Mouse (Mus musculus) lung, embryonic 14.5 days (tissue): ENCODE data around the gene Cyp1a2. TPM values are rescaled to one million over a fixed set of nuclear protein-coding genes. Genes with fewer than 3 reads are reported as not detected.

Experiments used
- ATAC-seq: fragments of 200-750 bp; cut with Nextera tagmentation; 2 replicates; pipeline ENCODE4 v1.8.0; 2017; ENCODE audit warnings: mild to moderate bottlenecking, moderate TSS enrichment, moderate library complexity; ENCODE audit not compliant: insufficient read depth
- DNase-seq: peaks from one replicate; pipeline ENCODE4 v3.0.0-alpha.2; 2015
- H3K27ac ChIP-seq: fragments of 300-500 bp; sonication (generic); 2 replicates; pipeline ENCODE4 v1.5.1; 2014; ENCODE audit warnings: low read depth, mild to moderate bottlenecking, moderate library complexity
- H3K27me3 ChIP-seq: fragments of 300-500 bp; sonication (generic); 2 replicates; pipeline ENCODE4 v1.6.1; 2014; ENCODE audit warnings: low read length, control low read depth; ENCODE audit not compliant: insufficient read depth
- H3K36me3 ChIP-seq: fragments of 300-500 bp; sonication (generic); 2 replicates; pipeline ENCODE4 v1.6.1; 2014; ENCODE audit warnings: control low read depth; ENCODE audit not compliant: insufficient read depth
- H3K4me1 ChIP-seq: fragments of 300-500 bp; sonication (generic); 2 replicates; pipeline ENCODE4 v1.6.1; 2014; ENCODE audit warnings: antibody characterized with exemption, control low read depth; ENCODE audit not compliant: insufficient read depth
- H3K4me2 ChIP-seq: fragments of 300-500 bp; sonication (generic); 2 replicates; pipeline ENCODE4 v1.6.1; 2014; ENCODE audit warnings: mild to moderate bottlenecking
- H3K4me3 ChIP-seq: fragments of 300-500 bp; sonication (generic); 2 replicates; pipeline ENCODE4 v1.5.1; 2014; ENCODE audit warnings: low read depth, low read length
- H3K9ac ChIP-seq: fragments of 300-500 bp; sonication (generic); 2 replicates; pipeline ENCODE4 v1.6.1; 2014
- H3K9me3 ChIP-seq: fragments of 300-500 bp; sonication (generic); 2 replicates; pipeline ENCODE4 v1.6.1; 2016; ENCODE audit warnings: low read depth, low read length, control low read depth
- CTCF ChIP-seq: IDR thresholded peaks from 2 replicates; pipeline ENCODE4 v1.5.1; 2016; ENCODE audit warnings: antibody characterized with exemption, low read depth
- WGBS: fragments of 180-500 bp; shearing (Covaris S2); extraction: QIAGEN DNeasy Blood & Tissue Kit; methylation state at CpG from one replicate; pipeline ENCODE4 v1.1.7; 2014; 5-methylcytosine and 5-hydroxymethylcytosine counted together
- polyA plus RNA-seq: library from polyadenylated mRNA; unstranded; fragments of >200 nt; fragmentation: Nextera tagmentation; extraction: Ambion mirVana; gene quantifications from 2 replicates; pipeline ENCODE4 v1.2.1, GENCODE M21; 2014

Cyp1a2 gene
- polyA plus RNA-seq, 1 experiment from 2014 or later, result not detected

- H3K9me3 ChIP-seq, result no peaks in the 10 kb centered on the region
- WGBS, result 1% methylated on average over 42 of the region's 42 CpGs
- H3K9ac ChIP-seq, result peak overlapping the region; percentile 25; the same call in 1 of the 2 replicates
- TF ChIP-seq CTCF, result no peak
- ATAC-seq, result no peak; the same call in 1 of the 2 replicates
- peak; percentile 20 for DNase-seq
- no peaks in the 10 kb centered on the region for H3K36me3 ChIP-seq
- H3K27ac ChIP-seq, result no peak overlapping the region
- H3K27me3 ChIP-seq, result peaks cover 30% of the 10 kb centered on the region
- peak overlapping the region; percentile 72 for H3K4me2 ChIP-seq
- peak overlapping the region; percentile 36 for H3K4me3 ChIP-seq
- peaks cover 9% of the 10 kb centered on the region; the same call in 1 of the 2 replicates for H3K4me1 ChIP-seq
Observed at GRCm38 (mm10) chr9:57696380-57697285, 13.1 kb upstream of the Cyp1a2 start.

GRCm38 (mm10) chr9:57694108-57694507 lies 10.6 kb upstream of the Cyp1a2 start:
- WGBS, result 81% methylated on average over 2 of the region's 2 CpGs
- TF ChIP-seq CTCF, result no peak
- Histone ChIP-seq H3K9ac (no peak overlapping the region), H3K27ac (no peak overlapping the region), H3K4me1 (peaks cover 9% of the 10 kb centered on the region; the same call in 1 of the 2 replicates), H3K27me3 (peaks cover 30% of the 10 kb centered on the region), H3K4me2 (no peak overlapping the region), H3K36me3 (no peaks in the 10 kb centered on the region), H3K4me3 (no peak overlapping the region), H3K9me3 (no peaks in the 10 kb centered on the region)
- ATAC-seq (no peak), DNase-seq (peak; percentile 13)

DNA sequence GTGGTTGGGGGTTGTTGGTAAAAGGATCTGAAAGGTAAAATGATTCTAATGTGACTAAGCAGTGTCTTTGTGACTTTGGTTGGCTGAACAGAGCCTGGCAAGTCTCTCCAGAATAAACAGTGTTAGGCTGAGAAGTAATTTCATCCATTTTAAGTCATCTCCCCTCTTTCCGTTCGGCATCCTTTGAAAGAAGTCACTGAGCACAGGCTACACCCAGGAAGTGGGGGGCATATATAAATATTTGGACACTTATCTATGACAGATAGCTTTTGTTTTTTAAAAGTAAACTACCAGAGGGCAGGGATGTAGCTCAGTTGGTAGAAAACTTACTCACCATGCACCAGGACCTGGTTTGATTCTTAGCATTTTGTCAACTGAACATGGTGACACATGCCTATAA lies 5.1 kb upstream of the Cyp1a2 start:
- Histone ChIP-seq H3K9me3 (no peaks in the 10 kb centered on the region), H3K4me3 (no peak overlapping the region), H3K27me3 (no peaks in the 10 kb centered on the region), H3K36me3 (no peaks in the 10 kb centered on the region), H3K9ac (no peak overlapping the region), H3K4me2 (no peak overlapping the region), H3K4me1 (no peaks in the 10 kb centered on the region), H3K27ac (no peak overlapping the region)
- DNase-seq, result no peak
- ATAC-seq, result no peak
- WGBS, result 38% methylated on average over 2 of the region's 2 CpGs
- no peak for TF ChIP-seq CTCF

DNA sequence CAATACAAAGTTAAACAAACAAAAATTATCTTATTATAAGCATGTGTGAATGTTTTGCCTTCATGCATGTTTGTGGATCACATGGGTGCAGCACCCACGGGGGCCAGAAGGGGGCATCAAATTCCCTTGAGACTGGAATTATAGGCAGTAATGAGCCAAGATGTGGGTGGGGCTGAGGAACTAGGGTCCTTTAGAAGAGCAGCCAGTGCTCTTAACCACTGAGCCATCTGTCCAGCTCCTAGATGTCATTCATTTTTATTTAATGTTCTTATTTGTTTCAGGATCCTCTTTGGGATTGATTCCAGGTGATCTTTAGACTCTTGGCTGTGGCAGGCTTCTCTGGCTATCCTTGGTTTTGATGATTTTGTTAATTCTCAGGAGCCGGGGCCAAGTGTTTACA lies 4.7 kb upstream of the Cyp1a2 start:
- peak; percentile 58 for TF ChIP-seq CTCF
- peak; percentile 45 for DNase-seq
- WGBS, result 33% methylated on average over 2 of the region's 2 CpGs

GRCm38 (mm10) chr9:57687751-57688150 lies 4.2 kb upstream of the Cyp1a2 start, which contains the start of gene Cyp1a1:
Gene Cyp1a1 (plus strand): TSS chr9:57687928.
- WGBS, result 74% methylated on average over 2 of the region's 2 CpGs
- no peaks in the 10 kb centered on the region for H3K27me3 ChIP-seq
- H3K4me2 ChIP-seq, result no peak within 1 kb of the TSS
- H3K4me1 ChIP-seq, result no peaks in the 10 kb centered on the region
- no peak within 1 kb of the TSS for H3K9ac ChIP-seq
- H3K9me3 ChIP-seq, result no peaks in the 10 kb centered on the region
- DNase-seq (no peak), ATAC-seq (no peak)
- no peaks in the 10 kb centered on the region for H3K36me3 ChIP-seq
- no peak for TF ChIP-seq CTCF
- no peak within 1 kb of the TSS for H3K27ac ChIP-seq
- no peak within 1 kb of the TSS for H3K4me3 ChIP-seq

More for the DNA sequence above, 4.7 kb upstream of the Cyp1a2 start:
- no peaks in the 10 kb centered on the region for H3K9me3 ChIP-seq
- no peaks in the 10 kb centered on the region for H3K27me3 ChIP-seq
- no peaks in the 10 kb centered on the region for H3K36me3 ChIP-seq
- no peak overlapping the region for H3K4me2 ChIP-seq
- no peak overlapping the region for H3K9ac ChIP-seq
- H3K4me1 ChIP-seq, result no peaks in the 10 kb centered on the region
- H3K4me3 ChIP-seq, result no peak overlapping the region
- no peak for ATAC-seq
- H3K27ac ChIP-seq, result no peak overlapping the region

- Histone ChIP-seq H3K4me1 (no peaks in the 10 kb centered on the region), H3K9ac (no peak overlapping the region), H3K27ac (no peak overlapping the region), H3K27me3 (no peaks in the 10 kb centered on the region), H3K36me3 (no peaks in the 10 kb centered on the region), H3K4me2 (no peak overlapping the region), H3K9me3 (no peaks in the 10 kb centered on the region), H3K4me3 (no peak overlapping the region)
- 75% methylated on average over 5 of the region's 5 CpGs for WGBS
- no peak for TF ChIP-seq CTCF
- DNase-seq (no peak), ATAC-seq (no peak)
Observed at GRCm38 (mm10) chr9:57686011-57686410, 2.5 kb upstream of the Cyp1a2 start.

DNA sequence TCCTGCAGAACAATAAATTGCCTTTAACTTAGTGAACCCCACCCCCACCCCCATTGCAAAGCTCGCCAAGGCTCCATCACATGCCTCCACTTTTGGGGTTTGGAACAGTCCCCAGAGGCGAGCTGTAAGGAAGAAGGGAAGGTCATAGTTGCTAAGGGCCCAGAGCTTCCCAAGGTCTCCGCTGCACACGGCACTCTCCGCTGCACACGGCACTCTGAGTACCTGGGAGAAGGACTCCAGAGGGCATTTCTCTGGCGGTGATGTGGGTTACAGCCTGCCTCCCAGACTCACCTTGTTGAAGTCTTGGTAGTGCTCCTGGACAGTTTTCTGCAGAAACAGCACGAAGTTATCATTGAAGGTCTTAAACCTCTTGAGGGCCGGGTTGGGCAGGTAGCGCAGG lies 2.1 kb downstream of the Cyp1a2 start:
- Histone ChIP-seq H3K27ac (no peak overlapping the region), H3K4me3 (no peak overlapping the region), H3K9ac (no peak overlapping the region), H3K36me3 (no peaks in the 10 kb centered on the region), H3K9me3 (no peaks in the 10 kb centered on the region), H3K27me3 (no peaks in the 10 kb centered on the region), H3K4me1 (no peaks in the 10 kb centered on the region), H3K4me2 (no peak overlapping the region)
- ATAC-seq (no peak), DNase-seq (no peak)
- WGBS, result 77% methylated on average over 10 of the region's 10 CpGs
- no peak for TF ChIP-seq CTCF
